Mouse (Mus musculus) MEL (cell line): ENCODE results near the gene Ckap4. TPM values are rescaled to one million over a fixed set of nuclear protein-coding genes. Genes with fewer than 3 reads are reported as not detected.

Experiments
- DNase-seq: peaks from one replicate; pipeline ENCODE4 v3.0.0; 2011; ENCODE audit warnings: low read depth, low spot score
- H3K27ac ChIP-seq: 2 replicates; pipeline ENCODE4 v1.5.1; 2012; ENCODE audit warnings: low read depth, mild to moderate bottlenecking, control low read depth, low read length, moderate library complexity; ENCODE audit not compliant: control insufficient read depth
- H3K27me3 ChIP-seq, 2 experiments: fragments of 150-350 bp in 1 of 2; sonication (generic) in 1 of 2; 2 replicates each; pipeline ENCODE4 v1.6.1; 2012; ENCODE audit warnings: low read length in 2 of 2, mild to moderate bottlenecking in 2 of 2, improper control_type of control experiment in 1 of 2, moderate library complexity in 1 of 2; ENCODE audit not compliant: insufficient read depth in 2 of 2, control insufficient read depth in 1 of 2
- H3K36me3 ChIP-seq, 2 experiments: 2 replicates each; pipeline ENCODE4 v1.6.1; 2012 to 2014; ENCODE audit warnings: low read length in 2 of 2, improper control_type of control experiment in 1 of 2, inconsistent platforms in 1 of 2, mild to moderate bottlenecking in 1 of 2; ENCODE audit not compliant: insufficient read depth in 2 of 2, control insufficient read depth in 1 of 2
- H3K4me1 ChIP-seq, 2 experiments: fragments of 150-350 bp in 1 of 2; sonication (generic) in 1 of 2; 2 replicates each; pipeline ENCODE4 v1.6.1; 2012; ENCODE audit warnings: low read length in 2 of 2, improper control_type of control experiment in 1 of 2, mild to moderate bottlenecking in 1 of 2; ENCODE audit not compliant: insufficient read depth in 2 of 2, control insufficient read depth in 1 of 2
- H3K4me3 ChIP-seq, 2 experiments: fragments of 150-350 bp in 1 of 2; sonication (generic) in 1 of 2; 2 replicates each; pipeline ENCODE4 v1.5.1; 2012; ENCODE audit warnings: low read depth in 2 of 2, low read length in 2 of 2, mild to moderate bottlenecking in 2 of 2, moderate library complexity in 2 of 2, control low read depth in 1 of 2, improper control_type of control experiment in 1 of 2; ENCODE audit not compliant: control insufficient read depth in 1 of 2, insufficient read depth in 1 of 2
- H3K79me2 ChIP-seq: 2 replicates; pipeline ENCODE4 v1.6.1; 2012; ENCODE audit warnings: mild to moderate bottlenecking, low read length, moderate library complexity; ENCODE audit not compliant: control insufficient read depth, poor library complexity, insufficient read depth
- H3K9ac ChIP-seq: 2 replicates; pipeline ENCODE4 v1.6.1; 2012; ENCODE audit warnings: low read depth, mild to moderate bottlenecking, control low read depth, low read length, moderate library complexity; ENCODE audit not compliant: control insufficient read depth, poor library complexity, severe bottlenecking
- H3K9me3 ChIP-seq: fragments of 150-350 bp; sonication (generic); replicated peaks from 2 replicates; pipeline ENCODE4 v1.6.1; 2012; ENCODE audit warnings: mild to moderate bottlenecking, low read length, improper control_type of control experiment, moderate library complexity; ENCODE audit not compliant: insufficient read depth
- BHLHE40 ChIP-seq: IDR thresholded peaks from 2 replicates; pipeline ENCODE4 v1.6.1; 2012; ENCODE audit warnings: low read depth, mild to moderate bottlenecking, inconsistent platforms, low read length, improper control_type of control experiment, borderline replicate concordance
- CHD1 ChIP-seq: IDR thresholded peaks from 2 replicates; pipeline ENCODE4 v1.6.1; 2012; ENCODE audit warnings: low read depth, mild to moderate bottlenecking, inconsistent platforms, low read length, improper control_type of control experiment
- CHD2 ChIP-seq: IDR thresholded peaks from 2 replicates; pipeline ENCODE4 v1.6.1; 2011; ENCODE audit warnings: low read length, improper control_type of control experiment
- E2F4 ChIP-seq: IDR thresholded peaks from 2 replicates; pipeline ENCODE4 v1.6.1; 2011; ENCODE audit warnings: low read depth, low read length, improper control_type of control experiment, borderline replicate concordance
- ETS1 ChIP-seq: IDR thresholded peaks from 2 replicates; pipeline ENCODE4 v1.6.1; 2012; ENCODE audit warnings: low read depth, mild to moderate bottlenecking, inconsistent platforms, low read length, improper control_type of control experiment, moderate library complexity
- GABPA ChIP-seq: IDR thresholded peaks from 2 replicates; pipeline ENCODE4 v1.6.1; 2012; ENCODE audit warnings: low read depth, mild to moderate bottlenecking, inconsistent platforms, low read length, improper control_type of control experiment, moderate library complexity
- HCFC1 ChIP-seq: IDR thresholded peaks from 2 replicates; pipeline ENCODE4 v1.6.1; 2012; ENCODE audit warnings: low read depth, mild to moderate bottlenecking, inconsistent platforms, low read length, improper control_type of control experiment, moderate library complexity
- KAT2A ChIP-seq: conservative IDR thresholded peaks from 2 replicates; pipeline ENCODE4 v1.6.1; 2012; ENCODE audit warnings: low read depth, low read length, improper control_type of control experiment, inconsistent platforms
- MAFK ChIP-seq: IDR thresholded peaks from 2 replicates; pipeline ENCODE4 v1.6.1; 2011; ENCODE audit warnings: low read depth, mild to moderate bottlenecking, low read length, improper control_type of control experiment, borderline replicate concordance
- MXI1 ChIP-seq: IDR thresholded peaks from 2 replicates; pipeline ENCODE4 v1.6.1; 2011; ENCODE audit warnings: mild to moderate bottlenecking, low read depth, low read length, improper control_type of control experiment
- MYB ChIP-seq: IDR thresholded peaks from 2 replicates; pipeline ENCODE4 v1.6.1; 2011; ENCODE audit warnings: mild to moderate bottlenecking, low read depth, low read length, improper control_type of control experiment
- NELFE ChIP-seq: IDR thresholded peaks from 2 replicates; pipeline ENCODE4 v1.6.1; 2011; ENCODE audit warnings: low read depth, low read length, improper control_type of control experiment
- POLR2AphosphoS5 ChIP-seq: IDR thresholded peaks from 2 replicates; pipeline ENCODE4 v1.6.1; 2012; ENCODE audit warnings: low read depth, borderline replicate concordance, mild to moderate bottlenecking, inconsistent platforms, low read length, moderate library complexity, mixed read lengths
- RCOR1 ChIP-seq: IDR thresholded peaks from 2 replicates; pipeline ENCODE4 v1.6.1; 2012; ENCODE audit warnings: low read depth, mild to moderate bottlenecking, inconsistent platforms, low read length, improper control_type of control experiment
- SMC3 ChIP-seq: IDR thresholded peaks from 2 replicates; pipeline ENCODE4 v1.6.1; 2011; ENCODE audit warnings: low read depth, low read length, improper control_type of control experiment
- TBP ChIP-seq: IDR thresholded peaks from 2 replicates; pipeline ENCODE4 v1.8.0; 2011; ENCODE audit warnings: low read depth, low read length, improper control_type of control experiment
- TCF12 ChIP-seq: IDR thresholded peaks from 2 replicates; pipeline ENCODE4 v1.6.1; 2014; ENCODE audit warnings: low read depth, mild to moderate bottlenecking, inconsistent platforms, low read length, improper control_type of control experiment, moderate library complexity
- USF1 ChIP-seq: IDR thresholded peaks from 2 replicates; pipeline ENCODE4 v1.6.1; 2014; ENCODE audit warnings: low read depth, mild to moderate bottlenecking, inconsistent platforms, low read length, improper control_type of control experiment, moderate library complexity
- USF2 ChIP-seq, 2 experiments: IDR thresholded peaks; 2 replicates each; pipeline ENCODE4 v1.6.1; 2011 to 2012; ENCODE audit warnings: improper control_type of control experiment in 2 of 2, low read length in 2 of 2, borderline replicate concordance in 1 of 2, inconsistent platforms in 1 of 2, low read depth in 1 of 2, mild to moderate bottlenecking in 1 of 2; ENCODE audit not compliant: insufficient read depth in 1 of 2
- ZKSCAN1 ChIP-seq: IDR thresholded peaks from 2 replicates; pipeline ENCODE4 v1.6.1; 2012; ENCODE audit warnings: low read depth, mild to moderate bottlenecking, inconsistent platforms, low read length, improper control_type of control experiment, moderate library complexity
- ZNF384 ChIP-seq: IDR thresholded peaks from 2 replicates; pipeline ENCODE4 v1.6.1; 2012; ENCODE audit warnings: low read depth, mild to moderate bottlenecking, inconsistent platforms, low read length, improper control_type of control experiment
- polyA plus RNA-seq, 2 experiments: library from polyadenylated mRNA; stranded (reverse) in 1 of 2; unstranded in 1 of 2; fragments of >175 nt in 1 of 2; fragments of >200 nt in 1 of 2; gene quantifications; 2 replicates each; pipeline versions ENCODE4 v1.2.1 to v1.2.4; 2012; ENCODE audit warnings: low replicate concordance in 2 of 2, low read depth in 1 of 2; ENCODE audit not compliant: insufficient read length in 2 of 2, insufficient read depth in 1 of 2, missing spikeins in 1 of 2
- total RNA-seq: library from RNA; depleted of rRNA; stranded (reverse); fragments of 300-350 nt; gene quantifications from 2 replicates; pipeline ENCODE4 v1.2.3, GENCODE M21; 2012

Gene Ckap4
- total and polyA plus RNA-seq, 3 experiments, result 1.0 to 5.2 TPM; not detected in 1

DNA sequence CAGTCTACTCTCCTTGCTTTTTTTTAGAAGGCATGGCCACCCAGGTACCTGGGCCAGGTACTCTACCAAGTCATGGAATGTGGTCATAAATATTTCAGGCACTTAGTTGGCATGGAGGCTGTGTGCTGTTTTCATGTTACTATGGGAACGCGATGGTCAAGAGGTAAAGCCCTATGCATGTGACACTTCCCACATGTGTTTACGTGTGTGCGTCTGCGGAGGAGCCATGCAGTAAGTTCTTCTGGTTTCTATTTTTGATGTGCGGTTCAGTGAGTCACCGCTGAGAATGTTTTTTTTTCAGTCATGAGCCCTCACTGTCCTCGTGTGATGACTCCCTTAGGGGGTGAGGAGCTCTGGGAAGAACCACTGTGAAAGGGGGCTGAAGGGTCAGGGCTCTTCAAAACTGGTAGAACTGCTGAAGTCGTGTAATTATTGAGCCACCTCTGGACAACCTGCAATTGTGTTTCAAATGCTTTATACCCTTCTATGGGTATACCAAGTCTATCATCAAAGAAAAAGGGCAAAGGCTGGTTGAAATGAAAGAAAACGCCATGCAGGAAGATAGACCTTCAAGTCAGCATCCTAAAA is 37.3 kb upstream of the Ckap4 start:
- H3K9me3 ChIP-seq, result no peaks in the 10 kb centered on the region
- H3K27ac ChIP-seq, result no peak overlapping the region
- no peaks in the 10 kb centered on the region for H3K79me2 ChIP-seq
- H3K9ac ChIP-seq, result no peak overlapping the region
- no peaks in the 10 kb centered on the region for H3K27me3 ChIP-seq
- peaks cover 0 to 26% of the 10 kb centered on the region in 2 experiments; a peak in 2 of 4 replicates for H3K36me3 ChIP-seq
- H3K4me3 ChIP-seq, result no peak overlapping the region
- no peak for TF ChIP-seq MYB
- no peak for TF ChIP-seq CHD2
- TF ChIP-seq ZNF384, result no peak
- no peak for TF ChIP-seq MXI1
- TF ChIP-seq KAT2A, result no peak
- no peak for TF ChIP-seq HCFC1
- no peak for TF ChIP-seq USF2 (IDR thresholded peaks at IDR 0.05; ENCODE audit: borderline replicate concordance in 1 of 2, insufficient read depth in 1 of 2, low read depth in 1 of 2, low read length in 2 of 2)
- TF ChIP-seq ZKSCAN1, result no peak
- TF ChIP-seq TCF12, result no peak
- TF ChIP-seq GABPA, result no peak
- TF ChIP-seq MAFK, result no peak
- TF ChIP-seq RCOR1, result no peak
- no peak for TF ChIP-seq SMC3
- no peak for TF ChIP-seq POLR2AphosphoS5
- no peak for TF ChIP-seq ETS1
- H3K4me1 ChIP-seq, result peaks cover 21% of the 10 kb centered on the region in 2 experiments
- DNase-seq, result no peak

DNA sequence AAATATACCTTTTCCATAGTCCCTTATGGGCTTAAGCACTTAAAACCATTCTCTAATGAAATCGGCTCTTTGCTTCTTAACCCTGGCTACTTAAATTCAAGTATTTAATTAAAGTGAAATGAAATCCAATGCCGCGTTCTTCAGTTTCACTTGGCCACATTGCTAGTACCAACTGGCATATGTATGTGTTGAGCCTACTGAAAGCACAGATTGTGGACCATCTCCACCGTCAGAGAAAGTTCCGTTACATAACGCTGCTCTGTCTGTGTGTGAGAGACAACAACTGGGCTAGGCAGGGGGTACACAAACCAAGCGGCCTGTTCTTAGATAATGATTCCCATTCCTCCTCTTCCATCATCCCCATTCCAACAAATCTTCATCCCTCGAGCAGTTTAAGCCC is 30.6 kb upstream of the Ckap4 start:
- Histone ChIP-seq H3K27me3 (no peaks in the 10 kb centered on the region), H3K4me3 (no peak overlapping the region), H3K36me3 (peaks cover 0 to 2% of the 10 kb centered on the region in 2 experiments; a peak in 1 of 4 replicates), H3K27ac (no peak overlapping the region), H3K9me3 (no peaks in the 10 kb centered on the region), H3K4me1 (peaks cover 5 to 15% of the 10 kb centered on the region in 2 experiments; a peak in 3 of 4 replicates), H3K79me2 (no peaks in the 10 kb centered on the region), H3K9ac (no peak overlapping the region)
- no peak for TF ChIP-seq BHLHE40
- no peak for TF ChIP-seq E2F4
- no peak for TF ChIP-seq NELFE
- no peak for TF ChIP-seq TCF12
- TF ChIP-seq CHD1, result no peak
- TF ChIP-seq ETS1, result no peak
- TF ChIP-seq TBP, result no peak
- no peak for TF ChIP-seq ZNF384
- TF ChIP-seq USF1, result no peak
- DNase-seq, result no peak
